Mouse (Mus musculus) hindbrain, embryonic 14.5 days (tissue): ENCODE results near the gene Smoc1. TPM values are rescaled to one million over a fixed set of nuclear protein-coding genes. Genes with fewer than 3 reads are reported as not detected.

ENCODE experiments used
- ATAC-seq: fragments of 200-750 bp; cut with Nextera tagmentation; 2 replicates; pipeline ENCODE4 v1.8.0; 2017; ENCODE audit warnings: moderate number of reproducible peaks, mild to moderate bottlenecking, moderate TSS enrichment, moderate library complexity; ENCODE audit not compliant: low FRiP score
- DNase-seq: peaks from one replicate; pipeline ENCODE4 v3.0.0-alpha.2; 2015; ENCODE audit warnings: low spot score
- H3K27ac ChIP-seq: fragments of 300-500 bp; sonication (generic); 2 replicates; pipeline ENCODE4 v1.5.1; 2014; ENCODE audit warnings: mild to moderate bottlenecking, moderate library complexity
- H3K27me3 ChIP-seq: fragments of 300-500 bp; sonication (generic); 2 replicates; pipeline ENCODE4 v1.6.1; 2014; ENCODE audit warnings: mild to moderate bottlenecking, low read length, mixed read lengths; ENCODE audit not compliant: control insufficient read depth, insufficient read depth
- H3K36me3 ChIP-seq: fragments of 300-500 bp; sonication (generic); replicated peaks from 2 replicates; pipeline ENCODE4 v1.6.1; 2014; ENCODE audit not compliant: control insufficient read depth, insufficient read depth
- H3K4me1 ChIP-seq: fragments of 300-500 bp; sonication (generic); replicated peaks from 2 replicates; pipeline ENCODE4 v1.6.1; 2014; ENCODE audit warnings: antibody characterized with exemption, low read length, mixed read lengths; ENCODE audit not compliant: control insufficient read depth, insufficient read depth
- H3K4me2 ChIP-seq: fragments of 300-500 bp; sonication (generic); replicated peaks from 2 replicates; pipeline ENCODE4 v1.6.1; 2014; ENCODE audit warnings: mild to moderate bottlenecking, moderate library complexity
- H3K4me3 ChIP-seq: fragments of 300-500 bp; sonication (generic); replicated peaks from 2 replicates; pipeline ENCODE4 v1.5.1; 2014; ENCODE audit warnings: mild to moderate bottlenecking, low read length
- H3K9ac ChIP-seq: fragments of 300-500 bp; sonication (generic); 2 replicates; pipeline ENCODE4 v1.6.1; 2014
- H3K9me3 ChIP-seq: fragments of 300-500 bp; sonication (generic); 2 replicates; pipeline ENCODE4 v1.6.1; 2016; ENCODE audit warnings: low read length; ENCODE audit not compliant: control insufficient read depth
- WGBS: fragments of 180-500 bp; shearing (Covaris S2); extraction: QIAGEN DNeasy Blood & Tissue Kit; methylation state at CpG from one replicate; pipeline ENCODE4 v1.1.7; 2014; 5-methylcytosine and 5-hydroxymethylcytosine counted together
- polyA plus RNA-seq: library from polyadenylated mRNA; unstranded; fragments of >200 nt; fragmentation: Nextera tagmentation; extraction: Ambion mirVana; gene quantifications from 2 replicates; pipeline ENCODE4 v1.2.1, GENCODE M21; 2014

The Smoc1 gene
- polyA plus RNA-seq = 23.8 and 25.8 TPM in 2 replicates

GRCm38 (mm10) chr12:81026277-81026994, at the start of gene Smoc1:
TSS of gene Smoc1 (plus strand) at chr12:81026808.
- H3K27me3 ChIP-seq = no peaks in the 10 kb centered on the region
- peak within 1 kb of the TSS; percentile 87 for H3K4me3 ChIP-seq
- ATAC-seq (peak; percentile 95), DNase-seq (peak; percentile 79)
- WGBS = 4% methylated on average over 41 of the region's 42 CpGs
- H3K4me2 ChIP-seq = peak within 1 kb of the TSS; percentile 96
- H3K9me3 ChIP-seq = no peaks in the 10 kb centered on the region
- H3K4me1 ChIP-seq = peaks cover 18% of the 10 kb centered on the region
- peak within 1 kb of the TSS; percentile 81 for H3K9ac ChIP-seq
- peak within 1 kb of the TSS; percentile 43; the same call in 1 of the 2 replicates for H3K27ac ChIP-seq
- H3K36me3 ChIP-seq = no peaks in the 10 kb centered on the region

- ATAC-seq (no peak), DNase-seq (peak; percentile 96)
- 2% methylated on average over 7 of the region's 7 CpGs for WGBS
- Histone ChIP-seq H3K4me3 (no peak overlapping the region), H3K36me3 (no peaks in the 10 kb centered on the region), H3K27ac (no peak overlapping the region), H3K27me3 (no peaks in the 10 kb centered on the region), H3K4me1 (no peaks in the 10 kb centered on the region), H3K9ac (no peak overlapping the region), H3K4me2 (no peak overlapping the region), H3K9me3 (no peaks in the 10 kb centered on the region)
Measured at GRCm38 (mm10) chr12:80982326-80982725, 44.3 kb upstream of the Smoc1 start.

- no peak overlapping the region for H3K9ac ChIP-seq
- no peak for DNase-seq
- no peak overlapping the region for H3K27ac ChIP-seq
- ATAC-seq = no peak
- H3K27me3 ChIP-seq = no peaks in the 10 kb centered on the region
- no peaks in the 10 kb centered on the region for H3K36me3 ChIP-seq
- H3K4me1 ChIP-seq = no peaks in the 10 kb centered on the region
- no peak overlapping the region for H3K4me3 ChIP-seq
- 73% methylated on average over 9 of the region's 9 CpGs for WGBS
- H3K9me3 ChIP-seq = no peaks in the 10 kb centered on the region
- H3K4me2 ChIP-seq = no peak overlapping the region
Measured at GRCm38 (mm10) chr12:80983695-80984094, 42.9 kb upstream of the Smoc1 start.

GRCm38 (mm10) chr12:80986628-80987027, 40.0 kb upstream of the Smoc1 start:
- DNase-seq (no peak), ATAC-seq (no peak)
- H3K4me3 ChIP-seq = no peak overlapping the region
- no peaks in the 10 kb centered on the region for H3K4me1 ChIP-seq
- H3K9ac ChIP-seq = no peak overlapping the region
- 82% methylated on average over 4 of the region's 4 CpGs for WGBS
- H3K27me3 ChIP-seq = no peaks in the 10 kb centered on the region
- H3K4me2 ChIP-seq = no peak overlapping the region
- H3K36me3 ChIP-seq = no peaks in the 10 kb centered on the region
- H3K9me3 ChIP-seq = no peaks in the 10 kb centered on the region
- no peak overlapping the region for H3K27ac ChIP-seq

GRCm38 (mm10) chr12:80988286-80988685, 38.3 kb upstream of the Smoc1 start:
- no peak overlapping the region for H3K27ac ChIP-seq
- no peaks in the 10 kb centered on the region for H3K27me3 ChIP-seq
- DNase-seq (no peak), ATAC-seq (no peak)
- WGBS = 87% methylated on average over 3 of the region's 3 CpGs
- H3K36me3 ChIP-seq = no peaks in the 10 kb centered on the region
- no peak overlapping the region for H3K4me2 ChIP-seq
- H3K4me1 ChIP-seq = no peaks in the 10 kb centered on the region
- H3K9ac ChIP-seq = no peak overlapping the region
- no peaks in the 10 kb centered on the region for H3K9me3 ChIP-seq
- H3K4me3 ChIP-seq = no peak overlapping the region

- DNase-seq (no peak), ATAC-seq (no peak)
- Histone ChIP-seq H3K27ac (no peak overlapping the region), H3K4me3 (no peak overlapping the region), H3K4me2 (no peak overlapping the region), H3K36me3 (no peaks in the 10 kb centered on the region), H3K9ac (no peak overlapping the region), H3K27me3 (no peaks in the 10 kb centered on the region), H3K9me3 (no peaks in the 10 kb centered on the region), H3K4me1 (no peaks in the 10 kb centered on the region)
- 40% methylated on average over 13 of the region's 13 CpGs for WGBS
Measured at GRCm38 (mm10) chr12:80990901-80991445, 35.6 kb upstream of the Smoc1 start.

GRCm38 (mm10) chr12:80991806-80992205, 34.8 kb upstream of the Smoc1 start:
- 83% methylated on average over 10 of the region's 10 CpGs for WGBS
- ATAC-seq = no peak
- H3K4me1 ChIP-seq = no peaks in the 10 kb centered on the region

GRCm38 (mm10) chr12:80992540-80993122, 34.0 kb upstream of the Smoc1 start:
- H3K4me2 ChIP-seq = no peak overlapping the region

More at GRCm38 (mm10) chr12:80991806-80992205, 34.8 kb upstream of the Smoc1 start:
- Histone ChIP-seq H3K9me3 (no peaks in the 10 kb centered on the region), H3K9ac (no peak overlapping the region), H3K27me3 (no peaks in the 10 kb centered on the region), H3K4me2 (no peak overlapping the region), H3K27ac (no peak overlapping the region), H3K36me3 (no peaks in the 10 kb centered on the region), H3K4me3 (no peak overlapping the region)
- DNase-seq = no peak

GRCm38 (mm10) chr12:80993773-80994172, 32.8 kb upstream of the Smoc1 start:
- no peak for ATAC-seq
- Histone ChIP-seq H3K4me2 (no peak overlapping the region), H3K4me1 (peaks cover 6% of the 10 kb centered on the region), H3K4me3 (no peak overlapping the region), H3K9me3 (no peaks in the 10 kb centered on the region), H3K36me3 (no peaks in the 10 kb centered on the region), H3K27ac (no peak overlapping the region), H3K27me3 (no peaks in the 10 kb centered on the region), H3K9ac (no peak overlapping the region)
- 91% methylated on average over 1 of the region's 1 CpGs for WGBS
- no peak for DNase-seq

More at GRCm38 (mm10) chr12:80992540-80993122, 34.0 kb upstream of the Smoc1 start:
- DNase-seq = no peak
- WGBS = 79% methylated on average over 8 of the region's 8 CpGs
- no peaks in the 10 kb centered on the region for H3K27me3 ChIP-seq
- H3K27ac ChIP-seq = no peak overlapping the region
- H3K4me1 ChIP-seq = no peaks in the 10 kb centered on the region
- no peaks in the 10 kb centered on the region for H3K36me3 ChIP-seq
- no peak for ATAC-seq
- no peak overlapping the region for H3K9ac ChIP-seq
- H3K4me3 ChIP-seq = no peak overlapping the region
- no peaks in the 10 kb centered on the region for H3K9me3 ChIP-seq
